Mouse (Mus musculus) intestine, embryonic 14.5 days (tissue): Measurements from ENCODE around the gene Arhgap25. TPM values are rescaled to one million over a fixed set of nuclear protein-coding genes. Genes with fewer than 3 reads are reported as not detected.

Experiments
- ATAC-seq: fragments of 200-750 bp; cut with Nextera tagmentation; replicated peaks from 2 replicates; pipeline ENCODE4 v1.8.0; 2017; ENCODE audit warnings: low read depth, moderate number of reproducible peaks, moderate TSS enrichment, moderate library complexity; ENCODE audit not compliant: low FRiP score, low TSS enrichment
- DNase-seq: peaks from one replicate; pipeline ENCODE4 v3.0.0-alpha.2; 2018; ENCODE audit warnings: low spot score
- H3K27ac ChIP-seq: fragments of 300-500 bp; sonication (generic); 2 replicates; pipeline ENCODE4 v1.5.1; 2014; ENCODE audit warnings: low read depth, mild to moderate bottlenecking, control low read depth
- H3K27me3 ChIP-seq: fragments of 300-500 bp; sonication (generic); replicated peaks from 2 replicates; pipeline ENCODE4 v1.6.1; 2014; ENCODE audit warnings: low read length, control low read depth; ENCODE audit not compliant: control insufficient read depth, insufficient read depth
- H3K36me3 ChIP-seq: fragments of 300-500 bp; sonication (generic); 2 replicates; pipeline ENCODE4 v1.6.1; 2014; ENCODE audit warnings: low read length, control low read depth; ENCODE audit not compliant: control insufficient read depth, insufficient read depth
- H3K4me1 ChIP-seq: fragments of 300-500 bp; sonication (generic); replicated peaks from 2 replicates; pipeline ENCODE4 v1.6.1; 2014; ENCODE audit warnings: low read length, control low read depth, mixed read lengths; ENCODE audit not compliant: control insufficient read depth, insufficient read depth
- H3K4me2 ChIP-seq: fragments of 300-500 bp; sonication (generic); 2 replicates; pipeline ENCODE4 v1.6.1; 2014; ENCODE audit warnings: low read length
- H3K4me3 ChIP-seq: fragments of 300-500 bp; sonication (generic); 2 replicates; pipeline ENCODE4 v1.5.1; 2014; ENCODE audit warnings: low read depth, low read length, control low read depth, mixed read lengths
- H3K9ac ChIP-seq: fragments of 300-500 bp; sonication (generic); 2 replicates; pipeline ENCODE4 v1.6.1; 2014; ENCODE audit warnings: mild to moderate bottlenecking, low read length
- H3K9me3 ChIP-seq: fragments of 300-500 bp; sonication (generic); 2 replicates; pipeline ENCODE4 v1.6.1; 2016; ENCODE audit warnings: low read length, control low read depth; ENCODE audit not compliant: control insufficient read depth
- whole genome bisulfite sequencing: fragments of 180-500 bp; shearing (Covaris S2); extraction: QIAGEN DNeasy Blood & Tissue Kit; methylation state at CpG from one replicate; pipeline ENCODE4 v1.1.7; 2014; 5-methylcytosine and 5-hydroxymethylcytosine counted together
- polyA plus RNA-seq: library from polyadenylated mRNA; unstranded; fragments of >200 nt; fragmentation: Nextera tagmentation; extraction: Ambion mirVana; gene quantifications from 2 replicates; pipeline ENCODE4 v1.2.1, GENCODE M21; 2014

Gene Arhgap25
- polyA plus RNA-seq, 1 experiment from 2014 or later: 2.7 TPM

- Histone ChIP-seq H3K4me3 (no peak overlapping the region), H3K36me3 (no peaks in the 10 kb centered on the region), H3K27me3 (no peaks in the 10 kb centered on the region), H3K4me1 (no peaks in the 10 kb centered on the region), H3K9ac (no peak overlapping the region), H3K27ac (no peak overlapping the region), H3K9me3 (no peaks in the 10 kb centered on the region), H3K4me2 (no peak overlapping the region)
- ATAC-seq: no peak
- 66% methylated on average over 5 of the region's 5 CpGs for WGBS
- no peak for DNase-seq
Observed at GRCm38 (mm10) chr6:87503976-87504375, 29.1 kb downstream of the Arhgap25 start.

GRCm38 (mm10) chr6:87503536-87503935, 29.5 kb downstream of the Arhgap25 start:
- no peak for ATAC-seq
- H3K4me3 ChIP-seq: no peak overlapping the region
- no peak overlapping the region for H3K9ac ChIP-seq
- H3K9me3 ChIP-seq: no peaks in the 10 kb centered on the region
- no peaks in the 10 kb centered on the region for H3K27me3 ChIP-seq
- no peak overlapping the region for H3K27ac ChIP-seq
- DNase-seq: no peak
- H3K4me2 ChIP-seq: no peak overlapping the region
- 93% methylated on average over 1 of the region's 1 CpGs for WGBS
- no peaks in the 10 kb centered on the region for H3K4me1 ChIP-seq
- no peaks in the 10 kb centered on the region for H3K36me3 ChIP-seq

GRCm38 (mm10) chr6:87502831-87503286, 30.2 kb downstream of the Arhgap25 start:
- Histone ChIP-seq H3K27ac (no peak overlapping the region), H3K9ac (no peak overlapping the region), H3K36me3 (no peaks in the 10 kb centered on the region), H3K4me1 (no peaks in the 10 kb centered on the region), H3K9me3 (no peaks in the 10 kb centered on the region), H3K4me2 (no peak overlapping the region), H3K4me3 (no peak overlapping the region), H3K27me3 (no peaks in the 10 kb centered on the region)
- 70% methylated on average over 10 of the region's 10 CpGs for WGBS
- ATAC-seq (no peak), DNase-seq (no peak)

GRCm38 (mm10) chr6:87502411-87502810, 30.6 kb downstream of the Arhgap25 start:
- DNase-seq: no peak
- Histone ChIP-seq H3K36me3 (no peaks in the 10 kb centered on the region), H3K27me3 (no peaks in the 10 kb centered on the region), H3K4me2 (no peak overlapping the region), H3K9me3 (no peaks in the 10 kb centered on the region), H3K27ac (no peak overlapping the region), H3K4me1 (no peaks in the 10 kb centered on the region), H3K4me3 (no peak overlapping the region), H3K9ac (no peak overlapping the region)
- WGBS: 69% methylated on average over 6 of the region's 6 CpGs
- ATAC-seq: no peak

- Histone ChIP-seq H3K4me1 (no peaks in the 10 kb centered on the region), H3K9me3 (no peaks in the 10 kb centered on the region), H3K27ac (no peak overlapping the region), H3K9ac (no peak overlapping the region), H3K4me2 (no peak overlapping the region), H3K4me3 (no peak overlapping the region), H3K27me3 (no peaks in the 10 kb centered on the region), H3K36me3 (no peaks in the 10 kb centered on the region)
- no peak for DNase-seq
- WGBS: 92% methylated on average over 7 of the region's 7 CpGs
- ATAC-seq: no peak
Observed at GRCm38 (mm10) chr6:87500696-87501095, 32.4 kb downstream of the Arhgap25 start.

GRCm38 (mm10) chr6:87499791-87500190, 33.3 kb downstream of the Arhgap25 start:
- no peaks in the 10 kb centered on the region for H3K36me3 ChIP-seq
- H3K9me3 ChIP-seq: no peaks in the 10 kb centered on the region
- no peak for DNase-seq
- H3K4me3 ChIP-seq: no peak overlapping the region
- H3K9ac ChIP-seq: no peak overlapping the region
- no peaks in the 10 kb centered on the region for H3K4me1 ChIP-seq
- WGBS: 41% methylated on average over 6 of the region's 6 CpGs
- no peak overlapping the region for H3K27ac ChIP-seq
- ATAC-seq: no peak
- H3K27me3 ChIP-seq: no peaks in the 10 kb centered on the region
- no peak overlapping the region for H3K4me2 ChIP-seq

- WGBS: 64% methylated on average over 9 of the region's 9 CpGs
- H3K4me2 ChIP-seq: no peak overlapping the region
- DNase-seq: no peak
Observed at GRCm38 (mm10) chr6:87496143-87496542, 36.9 kb downstream of the Arhgap25 start.

GRCm38 (mm10) chr6:87494339-87494738, 38.7 kb downstream of the Arhgap25 start:
- H3K4me1 ChIP-seq: no peaks in the 10 kb centered on the region
- no peak overlapping the region for H3K9ac ChIP-seq
- no peak for DNase-seq
- no peaks in the 10 kb centered on the region for H3K27me3 ChIP-seq
- H3K4me3 ChIP-seq: no peak overlapping the region
- H3K36me3 ChIP-seq: no peaks in the 10 kb centered on the region
- WGBS: 75% methylated on average over 9 of the region's 9 CpGs
- no peak for ATAC-seq
- H3K4me2 ChIP-seq: no peak overlapping the region
- H3K27ac ChIP-seq: no peak overlapping the region
- no peaks in the 10 kb centered on the region for H3K9me3 ChIP-seq

More at GRCm38 (mm10) chr6:87496143-87496542, 36.9 kb downstream of the Arhgap25 start:
- H3K9ac ChIP-seq: no peak overlapping the region
- H3K27me3 ChIP-seq: no peaks in the 10 kb centered on the region
- no peaks in the 10 kb centered on the region for H3K36me3 ChIP-seq
- H3K9me3 ChIP-seq: no peaks in the 10 kb centered on the region
- H3K4me3 ChIP-seq: no peak overlapping the region
- no peak for ATAC-seq
- H3K27ac ChIP-seq: no peak overlapping the region; the same call in 1 of the 2 replicates
- no peaks in the 10 kb centered on the region for H3K4me1 ChIP-seq

- Histone ChIP-seq H3K9ac (no peak overlapping the region), H3K9me3 (no peaks in the 10 kb centered on the region), H3K36me3 (no peaks in the 10 kb centered on the region), H3K27ac (no peak overlapping the region), H3K4me1 (no peaks in the 10 kb centered on the region), H3K4me3 (no peak overlapping the region), H3K4me2 (no peak overlapping the region), H3K27me3 (no peaks in the 10 kb centered on the region)
- DNase-seq (no peak), ATAC-seq (no peak)
- 63% methylated on average over 6 of the region's 6 CpGs for WGBS
Observed at GRCm38 (mm10) chr6:87487657-87488426, 45.2 kb downstream of the Arhgap25 start.
